Mouse (Mus musculus) cerebellum, postnatal 14 days (tissue): ENCODE results near the gene Amph.
A peak's percentile ranks its signal among the peaks of the same experiment; 100 is the strongest.

Source experiments
- DNase-seq, 2 experiments: peaks; one replicate each; pipeline ENCODE4 v3.0.0; 2021; ENCODE audit warnings: mixed read lengths in 2 of 2

The Amph gene

GRCm38 (mm10) chr13:19143766-19144165 is 195.8 kb downstream of the Amph start:
- DNase-seq = no peak

GRCm38 (mm10) chr13:19147468-19147867 is 199.5 kb downstream of the Amph start:
- DNase-seq = no peak

GRCm38 (mm10) chr13:19149574-19149973 is 201.6 kb downstream of the Amph start:
- DNase-seq = no peak

- DNase-seq = no peak
Observed at GRCm38 (mm10) chr13:19150438-19151301, 202.7 kb downstream of the Amph start.

GRCm38 (mm10) chr13:19152126-19152525 is 204.1 kb downstream of the Amph start:
- DNase-seq = no peak

GRCm38 (mm10) chr13:19158484-19158883 is 210.5 kb downstream of the Amph start:
- DNase-seq = peak; percentile 85 to 89

- DNase-seq = peak; percentile 51 to 53
Observed at GRCm38 (mm10) chr13:19160616-19161015, 212.6 kb downstream of the Amph start.

- peak; percentile 67 to 77 for DNase-seq
Observed at GRCm38 (mm10) chr13:19161111-19161510, 213.1 kb downstream of the Amph start.

GRCm38 (mm10) chr13:19162120-19162519 is 214.1 kb downstream of the Amph start:
- no peak for DNase-seq

- peak; percentile 67 to 74 for DNase-seq
Observed at GRCm38 (mm10) chr13:19177662-19178259, 229.8 kb downstream of the Amph start.

GRCm38 (mm10) chr13:19178351-19178750 is 230.3 kb downstream of the Amph start:
- DNase-seq = no peak

- no peak for DNase-seq
Observed at GRCm38 (mm10) chr13:19182259-19182658, 234.3 kb downstream of the Amph start.

- no peak for DNase-seq
Observed at GRCm38 (mm10) chr13:19190052-19190451, 242.0 kb downstream of the Amph start.

GRCm38 (mm10) chr13:19194803-19195202 is 246.8 kb downstream of the Amph start:
- no peak for DNase-seq

GRCm38 (mm10) chr13:19195456-19195855 is 247.5 kb downstream of the Amph start:
- DNase-seq = no peak
